Mouse (Mus musculus): ENCODE data around the gene Phf12. TPM values are rescaled to one million over a fixed set of nuclear protein-coding genes. Genes with fewer than 3 reads are reported as not detected.

Phf12 gene
- polyA plus RNA-seq, 1 experiment = 19.3 TPM

DNA sequence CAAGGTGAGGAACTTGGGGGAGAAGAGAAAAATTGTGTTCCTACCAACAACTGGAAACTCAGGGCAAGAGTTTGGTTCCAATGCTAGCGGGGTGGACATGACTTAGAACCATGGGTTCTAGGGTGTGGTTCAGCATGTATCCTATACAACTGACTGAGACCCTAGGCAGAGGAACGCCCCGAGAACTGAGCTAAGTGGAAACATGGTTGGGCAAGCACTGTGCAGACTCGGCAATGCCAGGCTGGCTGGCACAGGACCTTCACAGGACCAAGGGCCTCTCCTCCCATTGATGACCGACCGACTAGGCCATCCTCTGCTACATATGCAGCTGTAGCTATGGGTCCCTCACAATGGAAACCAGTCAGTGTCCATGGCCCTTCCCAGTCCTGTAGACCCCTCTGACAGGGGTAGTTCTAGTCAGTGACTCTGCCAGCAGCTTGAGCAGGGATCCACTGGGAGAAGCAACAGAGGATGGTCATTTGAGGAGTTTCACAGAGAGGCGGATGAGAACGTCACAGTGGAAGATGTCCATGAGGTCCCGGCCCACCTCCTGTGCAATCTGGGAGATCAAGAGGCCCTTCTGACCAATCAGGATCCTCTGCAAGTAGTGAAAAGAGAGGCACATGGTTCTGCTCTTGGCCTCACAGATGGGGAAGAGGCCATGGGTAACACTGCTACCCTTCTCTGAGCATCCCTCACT, 91.2 kb downstream of the Phf12 start:
- H3K27me3 ChIP-seq (ENCODE audit: control insufficient read depth) = no peaks in the 10 kb centered on the region
- peaks cover 89% of the 10 kb centered on the region for H3K4me1 ChIP-seq (ENCODE audit: control insufficient read depth)
- H3K4me3 ChIP-seq (replicated peaks) = peak overlapping the region; percentile 74
- H3K9me3 ChIP-seq (ENCODE audit: control insufficient read depth, low read length) = no peaks in the 10 kb centered on the region
- peaks cover 89% of the 10 kb centered on the region for H3K36me3 ChIP-seq (ENCODE audit: control insufficient read depth)
- no peak for TF ChIP-seq TAL1 (IDR thresholded peaks at IDR 0.05; ENCODE audit: low read length)
- TF ChIP-seq GATA1 (IDR thresholded peaks at IDR 0.05; ENCODE audit: low read length) = no peak

DNA sequence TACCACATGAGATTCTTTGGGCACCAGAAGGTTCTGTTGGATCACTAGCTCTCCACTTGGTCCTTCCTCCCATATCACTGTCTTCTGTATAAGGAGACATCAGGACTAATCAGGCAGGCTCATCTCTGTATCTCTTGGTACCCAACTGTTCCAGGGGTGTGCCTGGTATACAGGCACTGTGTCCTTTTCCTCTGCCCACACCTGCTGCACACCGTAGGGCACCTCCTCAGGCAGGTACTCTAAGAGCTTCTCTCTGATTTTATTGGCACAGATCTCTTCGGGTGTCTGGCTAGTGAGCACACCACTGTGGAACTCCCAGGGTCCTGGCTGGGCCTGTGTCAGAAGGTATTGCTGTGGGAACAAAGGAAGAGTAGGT, 91.7 kb downstream of the Phf12 start:
- TF ChIP-seq TAL1 (IDR thresholded peaks at IDR 0.05; ENCODE audit: low read length) = no peak
- peak; percentile 94 for TF ChIP-seq GATA1 (IDR thresholded peaks at IDR 0.05; ENCODE audit: low read length)
- H3K4me1 ChIP-seq (ENCODE audit: control insufficient read depth) = peaks cover 89% of the 10 kb centered on the region
- peak overlapping the region; percentile 74 for H3K4me3 ChIP-seq (replicated peaks)
- no peaks in the 10 kb centered on the region for H3K27me3 ChIP-seq (ENCODE audit: control insufficient read depth)
- peaks cover 91% of the 10 kb centered on the region for H3K36me3 ChIP-seq (ENCODE audit: control insufficient read depth)
- no peaks in the 10 kb centered on the region for H3K9me3 ChIP-seq (ENCODE audit: control insufficient read depth, low read length)

DNA sequence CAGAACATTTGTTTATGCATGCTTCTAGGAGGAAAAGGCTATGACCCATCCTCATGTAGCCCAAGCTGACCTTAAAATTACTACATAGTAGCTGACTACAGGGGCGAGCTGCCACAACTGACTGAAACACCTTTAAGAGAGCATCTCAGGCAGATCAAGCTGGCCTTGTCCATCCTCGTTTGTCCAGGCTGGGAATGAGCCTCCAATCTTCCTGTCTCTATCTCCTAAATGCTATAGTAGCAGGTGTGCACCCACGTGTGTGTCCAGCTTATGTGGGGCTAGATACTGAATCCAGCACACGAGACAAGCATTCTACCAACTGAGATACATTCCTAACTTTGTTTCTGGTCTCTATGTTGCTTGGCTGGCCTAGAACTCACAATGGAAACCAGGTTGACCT, 92.1 kb downstream of the Phf12 start:
- Histone ChIP-seq H3K27me3 (ENCODE audit: control insufficient read depth) (no peaks in the 10 kb centered on the region), H3K9me3 (ENCODE audit: control insufficient read depth, low read length) (no peaks in the 10 kb centered on the region), H3K4me1 (ENCODE audit: control insufficient read depth) (peaks cover 89% of the 10 kb centered on the region), H3K36me3 (ENCODE audit: control insufficient read depth) (peaks cover 89% of the 10 kb centered on the region), H3K4me3 (replicated peaks) (peak overlapping the region; percentile 74)
- TF ChIP-seq GATA1 (IDR thresholded peaks at IDR 0.05; ENCODE audit: low read length) (no peak), TAL1 (IDR thresholded peaks at IDR 0.05; ENCODE audit: low read length) (no peak)

Other genes starting within 250 kb of the Phf12 start
- gene Myo18a, start 219.5 kb upstream of the Phf12 start, polyA plus RNA-seq (2012) = 5.1 and 7.7 TPM in 2 replicates
- gene Gm10277, start 195.0 kb upstream of the Phf12 start, polyA plus RNA-seq (2012) = not detected in 2 replicates
- not detected in 2 replicates for gene Pipox, start 88.7 kb upstream of the Phf12 start, polyA plus RNA-seq (2012)
- 0.02 TPM in 1 of 2 replicates, not detected in the other for gene Sez6, start 52.0 kb upstream of the Phf12 start, polyA plus RNA-seq (2012)
- gene Dhrs13, start 49.5 kb downstream of the Phf12 start, polyA plus RNA-seq (2012) = 4.7 and 5.1 TPM in 2 replicates
- gene Flot2, start 55.2 kb downstream of the Phf12 start, polyA plus RNA-seq (2012) = 4.8 and 5.4 TPM in 2 replicates
- 0.14 and 0.29 TPM in 2 replicates for gene Eral1, start 97.6 kb downstream of the Phf12 start, polyA plus RNA-seq (2012)
- gene Fam222b, start 111.9 kb downstream of the Phf12 start, polyA plus RNA-seq (2012) = 0.77 and 0.78 TPM in 2 replicates
- gene Traf4, start 182.8 kb downstream of the Phf12 start, polyA plus RNA-seq (2012) = 7.2 and 9.4 TPM in 2 replicates
- gene Nek8, start 193.9 kb downstream of the Phf12 start, polyA plus RNA-seq (2012) = 1.7 and 2.0 TPM in 2 replicates
- 91.9 and 97.7 TPM in 2 replicates for gene Tlcd1, start 194.0 kb downstream of the Phf12 start, polyA plus RNA-seq (2012)
- gene Rpl23a, start 200.8 kb downstream of the Phf12 start, polyA plus RNA-seq (2012) = 168 and 429 TPM in 2 replicates
- 0.13 and 0.26 TPM in 2 replicates for gene Rab34, start 205.7 kb downstream of the Phf12 start, polyA plus RNA-seq (2012)
- not detected in 2 replicates for gene Proca1, start 210.6 kb downstream of the Phf12 start, polyA plus RNA-seq (2012)

Data from erythroblast, embryonic 14.5 days (primary cell).